Mouse (Mus musculus) cerebellum, adult 9-11 months (tissue): ENCODE results near the gene Cd276.

Experiments used
- DNase-seq: peaks from one replicate; pipeline ENCODE4 v3.0.0; 2022

The Cd276 gene

GRCm38 (mm10) chr9:58549694-58550093 lies 5.5 kb downstream of the Cd276 start:
- peak; percentile 54 for DNase-seq

DNA sequence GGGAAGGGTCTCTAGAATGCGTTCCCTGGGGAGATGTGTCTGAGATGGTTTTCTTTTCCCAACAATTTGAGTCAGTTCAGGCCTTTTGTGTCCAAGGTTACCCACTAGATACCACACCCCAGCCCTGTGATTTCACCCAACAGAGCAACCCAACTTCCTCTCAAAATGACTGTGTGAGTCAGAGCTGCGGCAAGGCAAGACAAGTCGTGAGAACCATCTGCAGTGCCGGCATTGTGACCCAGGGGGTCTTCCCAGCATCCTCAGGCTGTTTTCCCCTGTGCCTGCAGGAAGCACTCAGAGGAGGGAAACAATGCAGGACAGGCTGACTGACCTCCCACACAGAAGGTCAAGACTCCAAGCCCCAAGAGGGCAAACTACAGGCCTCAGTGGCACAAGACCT lies 6.3 kb downstream of the Cd276 start:
- DNase-seq: peak; percentile 21

DNA sequence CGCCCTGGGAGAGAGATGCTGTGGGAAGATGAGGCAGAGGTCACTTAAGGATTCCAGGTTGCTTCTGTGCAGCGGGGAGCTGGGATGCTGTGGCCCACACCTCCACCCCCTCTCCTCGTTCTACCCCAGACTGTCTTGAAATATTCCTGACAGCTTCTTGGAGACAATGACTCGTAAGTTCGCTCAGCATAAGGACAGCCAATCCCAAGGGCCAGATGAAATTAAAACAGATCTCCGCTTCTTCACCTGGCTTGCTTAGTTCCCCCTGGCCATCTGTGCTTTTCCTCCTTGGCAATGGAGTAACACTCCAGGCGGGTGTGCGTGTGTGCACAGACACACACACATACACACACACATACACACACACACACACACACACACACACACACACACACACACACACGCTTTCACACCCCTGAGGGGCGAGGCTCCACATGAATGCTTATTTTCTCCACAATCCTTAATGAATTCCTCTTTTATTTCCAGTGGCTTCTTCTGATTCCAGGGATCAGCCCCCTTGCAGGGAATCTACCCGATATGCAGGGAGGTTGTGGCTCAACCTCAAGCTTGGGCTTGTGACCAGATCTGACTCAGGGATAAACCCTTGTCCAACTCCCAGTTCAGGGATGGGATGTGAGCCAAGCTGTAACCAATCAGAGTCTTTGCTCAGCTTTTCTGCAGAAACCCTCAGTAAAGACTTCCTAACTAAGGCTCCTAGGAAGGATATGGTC lies 8.4 kb downstream of the Cd276 start:
- peak; percentile 80 for DNase-seq

GRCm38 (mm10) chr9:58545428-58545827 lies 9.8 kb downstream of the Cd276 start:
- DNase-seq: peak; percentile 42

GRCm38 (mm10) chr9:58544879-58545324 lies 10.3 kb downstream of the Cd276 start:
- peak; percentile 62 for DNase-seq

DNA sequence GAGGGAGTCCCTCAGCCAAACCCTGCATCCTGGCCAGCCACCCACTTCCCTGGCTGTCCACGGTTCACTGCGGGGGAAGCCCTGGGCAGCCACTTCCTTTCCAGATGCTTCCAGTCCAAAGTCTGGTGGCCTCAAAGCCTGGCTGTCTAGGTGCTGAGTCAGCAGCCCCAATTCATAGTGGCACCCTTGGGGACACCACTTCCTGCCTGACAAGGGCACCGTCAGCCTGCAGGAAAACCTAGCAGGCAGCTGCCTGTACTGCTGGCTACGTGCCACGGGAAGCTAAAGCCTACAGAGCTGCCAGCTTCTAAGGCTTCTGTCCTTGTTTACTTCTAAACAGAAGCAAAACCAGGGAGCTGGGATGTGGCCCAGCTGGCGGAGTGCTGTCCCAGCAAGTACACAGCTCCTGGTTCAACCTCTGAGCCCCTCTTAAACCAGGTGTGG lies 13.3 kb downstream of the Cd276 start:
- DNase-seq: peak; percentile 71

GRCm38 (mm10) chr9:58539886-58540285 lies 15.4 kb downstream of the Cd276 start:
- DNase-seq: no peak

GRCm38 (mm10) chr9:58537774-58538173 lies 17.5 kb downstream of the Cd276 start:
- DNase-seq: no peak

DNA sequence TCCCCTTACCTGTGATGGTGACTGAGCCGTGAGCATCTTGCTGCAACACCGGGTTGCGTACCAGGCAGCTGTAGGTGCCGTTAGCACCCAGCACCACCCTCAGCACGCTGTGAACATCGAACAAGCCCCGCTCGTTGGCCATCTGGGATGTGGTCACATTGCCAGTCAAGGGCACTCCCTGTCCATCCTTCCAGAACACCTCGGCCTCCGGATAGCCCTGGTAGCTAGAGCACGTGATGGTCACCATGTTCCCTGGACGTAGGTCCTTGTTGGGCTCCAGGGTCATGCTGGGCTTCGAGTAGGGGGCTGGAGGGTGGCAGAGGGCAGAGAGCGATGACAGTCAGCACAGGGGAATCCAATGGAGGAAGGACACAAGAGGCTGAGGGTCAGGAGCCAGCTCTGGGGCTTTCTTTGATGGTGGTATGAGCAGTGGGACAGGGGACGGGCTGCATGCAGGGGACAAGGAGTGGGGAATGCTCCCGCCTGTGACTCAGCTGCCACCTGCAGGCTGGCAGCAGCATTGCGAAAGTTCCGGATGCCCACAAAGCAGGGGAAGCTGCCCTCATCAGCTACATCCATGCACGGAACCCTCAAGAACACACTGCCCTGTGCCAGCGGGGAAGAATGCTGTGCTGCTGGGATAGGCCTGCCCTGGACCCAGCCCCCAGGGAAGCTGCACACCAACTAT lies 19.6 kb downstream of the Cd276 start:
- DNase-seq: peak; percentile 63

- DNase-seq: peak; percentile 73
Measured at GRCm38 (mm10) chr9:58534766-58535165, 20.5 kb downstream of the Cd276 start.

DNA sequence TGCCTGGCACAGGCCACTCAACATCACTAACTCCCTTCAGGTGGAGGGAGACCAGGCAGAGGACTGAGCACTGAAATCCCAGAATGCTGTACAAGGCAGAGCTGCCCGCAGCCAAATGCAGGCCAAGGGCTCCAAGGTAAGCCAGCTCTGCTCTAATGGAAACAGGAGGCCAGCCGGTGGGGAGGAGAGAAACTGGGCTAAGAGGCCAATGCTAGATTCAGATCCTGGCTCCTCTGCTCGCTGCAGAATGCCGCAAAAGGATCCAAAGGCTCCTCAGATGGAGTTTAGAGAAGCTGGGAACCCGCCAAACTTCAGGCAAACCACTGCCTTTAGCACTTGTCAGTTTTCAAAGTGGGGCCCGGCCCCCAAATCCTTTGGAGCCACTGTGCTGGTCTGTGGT lies 21.9 kb downstream of the Cd276 start:
- peak; percentile 89 for DNase-seq

DNA sequence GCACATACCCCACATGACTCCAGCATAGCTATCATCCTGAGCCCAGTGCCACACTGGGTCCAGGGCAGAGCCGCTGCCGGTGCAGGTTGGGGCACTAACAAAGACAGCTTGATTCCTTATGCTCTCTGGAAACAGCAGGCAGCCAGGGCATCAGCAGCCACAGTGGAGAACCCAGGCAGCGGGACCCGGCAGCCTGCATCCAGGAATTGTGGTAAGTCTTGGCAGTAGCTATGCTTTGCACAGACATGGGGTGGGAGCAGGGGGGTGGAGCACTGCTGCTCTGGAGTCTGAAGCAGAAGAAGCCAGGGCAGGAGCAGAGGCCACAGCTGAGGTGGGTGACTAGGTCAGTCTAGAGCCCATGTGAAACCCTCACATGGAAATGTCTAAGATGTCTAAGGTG lies 23.0 kb downstream of the Cd276 start:
- DNase-seq: no peak

DNA sequence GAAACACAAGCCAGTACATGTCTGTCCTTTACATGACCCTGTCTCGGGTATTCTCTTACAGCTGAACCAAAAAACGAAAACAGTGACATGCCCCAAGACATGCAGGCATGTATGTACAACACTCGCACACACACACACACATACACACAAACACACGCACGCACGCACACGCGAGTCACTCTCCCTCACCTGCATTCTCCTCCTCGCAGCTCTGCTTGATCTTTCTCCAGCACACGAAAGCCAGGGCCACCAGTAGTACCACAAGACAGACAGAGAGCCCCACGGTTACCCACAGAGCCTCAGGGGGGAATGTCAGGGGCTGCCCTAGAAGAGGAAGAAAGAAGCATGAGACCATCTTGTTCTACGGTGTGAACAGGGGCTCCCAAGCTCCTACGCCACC lies 24.8 kb downstream of the Cd276 start:
- no peak for DNase-seq

DNA sequence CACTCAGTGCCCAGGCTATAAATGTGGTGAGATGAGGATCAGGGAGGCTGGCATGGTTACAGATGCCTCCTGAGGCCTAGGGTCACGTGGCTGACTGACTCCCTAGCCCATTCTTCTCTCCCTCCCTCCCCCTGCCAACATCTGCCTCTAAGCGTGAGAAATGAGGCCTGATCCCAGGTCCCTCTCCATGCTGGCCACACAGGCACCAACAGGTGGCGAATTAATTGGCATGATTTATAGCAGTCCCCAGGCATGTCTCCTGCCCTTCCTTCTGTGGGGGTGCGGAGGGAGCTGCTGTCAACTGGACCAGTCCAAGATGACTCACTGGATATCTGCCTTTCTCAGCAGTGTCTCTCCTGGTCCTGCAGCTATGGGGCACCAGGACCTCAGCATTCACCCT lies 27.4 kb downstream of the Cd276 start:
- DNase-seq: peak; percentile 39

- peak; percentile 54 for DNase-seq
Measured at GRCm38 (mm10) chr9:58525108-58525507, 30.1 kb downstream of the Cd276 start.

DNA sequence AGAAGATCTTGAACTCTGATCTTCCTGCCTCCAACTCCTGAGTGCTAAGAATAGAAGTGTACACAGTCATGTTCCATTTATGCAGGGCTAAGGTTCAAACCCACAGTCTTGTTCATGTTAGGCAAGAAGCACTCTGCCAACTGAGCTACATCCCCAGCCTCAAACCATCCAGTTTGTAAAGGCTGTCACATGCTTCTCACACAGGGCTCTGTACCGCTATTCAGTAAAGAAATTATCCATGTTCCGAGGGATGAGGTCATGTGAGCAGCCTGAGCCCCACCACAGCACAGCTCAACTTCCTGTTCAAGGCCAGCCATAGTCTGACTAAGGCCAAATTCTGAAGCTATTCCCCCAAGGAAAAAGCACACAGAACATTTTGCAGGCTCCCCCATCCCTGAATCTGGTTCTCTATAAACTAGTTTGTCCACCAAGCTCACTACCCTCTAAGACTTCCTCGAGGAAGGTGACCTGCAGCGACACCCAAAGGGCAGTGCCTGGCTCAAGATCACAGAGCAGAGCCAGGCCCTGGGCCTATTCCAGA lies 33.3 kb downstream of the Cd276 start:
- no peak for DNase-seq

GRCm38 (mm10) chr9:58520816-58521581 lies 34.2 kb downstream of the Cd276 start:
- peak; percentile 88 for DNase-seq

DNA sequence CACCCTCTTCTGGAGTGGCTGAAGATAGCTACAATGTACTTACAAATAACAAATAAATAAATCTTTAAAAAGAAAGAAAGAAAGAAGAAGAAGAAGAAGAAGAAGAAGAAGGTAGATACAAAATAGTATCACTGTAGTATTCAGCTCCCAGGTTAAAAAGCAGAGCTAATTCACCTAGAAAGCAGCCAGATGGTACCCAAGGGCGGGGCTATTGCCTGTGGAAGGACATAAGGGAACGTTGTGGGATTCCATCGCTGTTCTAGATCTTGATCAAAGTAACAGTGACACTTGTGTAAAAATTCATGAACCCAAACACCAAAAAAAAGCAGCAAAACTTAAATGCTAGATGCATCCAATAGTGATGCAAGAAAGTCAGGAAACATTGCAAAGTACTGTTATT lies 35.3 kb downstream of the Cd276 start:
- DNase-seq: no peak

DNA sequence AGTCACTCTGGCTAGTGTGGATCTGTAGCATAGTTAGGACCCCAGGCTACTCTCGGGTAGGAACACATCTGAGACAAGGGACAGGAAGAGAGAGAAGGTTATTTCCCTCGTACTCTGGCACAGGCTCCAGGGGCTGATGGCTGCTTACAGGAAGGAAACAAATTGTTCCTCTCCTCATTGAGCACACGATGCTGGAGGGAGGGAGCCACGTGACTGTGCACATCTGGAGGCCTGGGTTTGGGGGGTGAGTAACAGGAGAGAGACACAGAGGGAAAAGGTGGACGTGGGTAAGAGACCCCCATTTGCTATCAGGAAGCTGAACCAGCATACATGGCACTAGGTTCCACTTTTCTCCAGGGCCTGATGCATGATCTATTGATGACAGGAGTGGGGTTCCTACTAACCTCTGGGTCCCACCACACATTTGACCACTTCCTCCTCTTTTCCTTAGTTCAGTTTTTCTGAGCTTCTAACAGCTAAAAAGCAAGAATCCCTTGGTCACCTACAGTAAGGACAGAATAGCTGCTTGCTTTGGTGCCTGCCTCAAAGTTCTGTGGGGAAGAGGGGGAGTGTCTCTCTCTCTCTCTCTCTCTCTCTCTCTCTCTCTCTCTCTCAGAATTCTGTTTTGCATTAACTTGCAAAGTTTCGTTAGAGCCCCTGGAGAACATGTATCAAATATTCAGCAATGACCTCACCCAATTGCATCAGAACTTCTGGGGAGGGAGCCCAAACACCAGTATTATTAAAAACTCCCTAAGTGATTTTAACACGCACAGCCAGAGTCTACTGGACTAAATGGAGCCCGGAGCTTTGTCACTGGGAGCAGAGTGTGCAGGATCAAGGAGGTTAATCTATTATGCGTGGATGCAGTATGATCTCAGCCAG lies 37.1 kb downstream of the Cd276 start:
- no peak for DNase-seq

GRCm38 (mm10) chr9:58516480-58516879 lies 38.8 kb downstream of the Cd276 start:
- peak; percentile 83 for DNase-seq

DNA sequence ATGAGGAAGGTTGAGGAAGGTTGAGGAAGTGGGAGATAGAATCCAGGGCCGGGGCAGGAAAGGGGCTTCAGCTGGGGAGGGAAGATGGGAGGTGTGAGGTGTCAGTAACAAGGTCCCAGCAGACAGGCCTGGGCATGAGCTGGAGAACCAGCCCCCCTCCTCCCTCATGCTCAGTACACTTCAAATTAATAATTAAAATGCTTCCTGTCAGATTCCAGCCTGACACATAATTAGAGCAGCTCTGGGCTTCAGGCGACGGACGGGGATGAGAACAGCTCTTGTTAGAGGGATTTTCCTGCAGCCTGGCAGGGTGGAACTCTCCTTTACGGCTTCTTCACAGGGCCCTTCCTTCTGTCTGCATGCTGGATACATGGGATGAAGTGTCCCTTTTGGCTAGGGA lies 41.5 kb downstream of the Cd276 start:
- peak; percentile 20 for DNase-seq

DNA sequence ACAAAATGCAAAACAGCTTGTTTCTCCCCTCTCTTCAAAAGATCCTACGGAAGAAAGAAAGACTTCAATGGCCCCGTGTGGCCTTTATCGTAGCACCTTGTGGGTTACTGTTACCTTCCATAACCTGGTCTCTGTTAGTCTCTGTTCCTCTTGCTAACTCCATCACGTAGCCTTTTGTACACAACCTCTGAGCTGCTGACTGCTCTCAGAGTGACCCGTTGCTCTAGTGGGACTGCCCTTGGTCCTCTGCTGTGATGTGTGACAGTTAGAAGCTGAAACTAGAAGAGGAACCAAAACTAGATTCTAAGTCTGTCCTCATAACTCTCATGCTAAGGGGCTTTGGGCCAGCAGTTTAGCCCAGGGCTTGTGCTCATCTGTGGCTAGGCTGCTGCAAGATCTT lies 44.8 kb downstream of the Cd276 start:
- no peak for DNase-seq
